Mouse (Mus musculus) forebrain, embryonic 11.5 days (tissue): ENCODE measurements around the gene Naaladl1. TPM values are rescaled to one million over a fixed set of nuclear protein-coding genes. Genes with fewer than 3 reads are reported as not detected.

Experiments
- ATAC-seq: fragments of 200-750 bp; cut with Nextera tagmentation; replicated peaks from 2 replicates; pipeline ENCODE4 v1.8.0; 2017; ENCODE audit warnings: moderate TSS enrichment; ENCODE audit not compliant: low FRiP score
- DNase-seq: peaks from one replicate; pipeline ENCODE4 v3.0.0-alpha.2; 2017; ENCODE audit warnings: low spot score
- H3K27ac ChIP-seq: fragments of 300-500 bp; sonication (generic); 2 replicates; pipeline ENCODE4 v1.5.1; 2014; ENCODE audit warnings: low read depth, low read length
- H3K27me3 ChIP-seq: fragments of 300-500 bp; sonication (generic); 2 replicates; pipeline ENCODE4 v1.6.1; 2014; ENCODE audit warnings: mild to moderate bottlenecking, low read length, mixed read lengths; ENCODE audit not compliant: control insufficient read depth, insufficient read depth
- H3K36me3 ChIP-seq: fragments of 300-500 bp; sonication (generic); 2 replicates; pipeline ENCODE4 v1.6.1; 2014; ENCODE audit warnings: mild to moderate bottlenecking, low read length, moderate library complexity, mixed read lengths; ENCODE audit not compliant: control insufficient read depth, insufficient read depth
- H3K4me1 ChIP-seq: fragments of 300-500 bp; sonication (generic); replicated peaks from 2 replicates; pipeline ENCODE4 v1.6.1; 2014; ENCODE audit warnings: low read length, mixed read lengths; ENCODE audit not compliant: control insufficient read depth, insufficient read depth
- H3K4me2 ChIP-seq: fragments of 300-500 bp; sonication (generic); 2 replicates; pipeline ENCODE4 v1.6.1; 2014; ENCODE audit warnings: low read depth, mild to moderate bottlenecking, low read length, moderate library complexity, mixed read lengths; ENCODE audit not compliant: severe bottlenecking
- H3K4me3 ChIP-seq: fragments of 300-500 bp; sonication (generic); 2 replicates; pipeline ENCODE4 v1.5.1; 2014; ENCODE audit warnings: low read depth, low read length
- H3K9ac ChIP-seq: fragments of 300-500 bp; sonication (generic); 2 replicates; pipeline ENCODE4 v1.6.1; 2014; ENCODE audit warnings: low read length
- H3K9me3 ChIP-seq: fragments of 300-500 bp; sonication (generic); 2 replicates; pipeline ENCODE4 v1.6.1; 2016; ENCODE audit warnings: low read length, mixed read lengths; ENCODE audit not compliant: control insufficient read depth
- WGBS: fragments of 180-500 bp; shearing (Covaris S2); extraction: QIAGEN DNeasy Blood & Tissue Kit; methylation state at CpG from one replicate; pipeline ENCODE4 v1.1.7; 2014; 5-methylcytosine and 5-hydroxymethylcytosine counted together
- polyA plus RNA-seq: library from polyadenylated mRNA; unstranded; fragments of >200 nt; fragmentation: Nextera tagmentation; extraction: Ambion mirVana; gene quantifications from 2 replicates; pipeline ENCODE4 v1.2.1, GENCODE M21; 2014

Naaladl1 gene
- polyA plus RNA-seq, 1 experiment from 2014 or later, result 1.0 TPM

- H3K36me3 ChIP-seq, result no peaks in the 10 kb centered on the region
These were observed 49.6 kb downstream of the Naaladl1 start for GRCm38 (mm10) chr19:6155174-6155573.

DNA sequence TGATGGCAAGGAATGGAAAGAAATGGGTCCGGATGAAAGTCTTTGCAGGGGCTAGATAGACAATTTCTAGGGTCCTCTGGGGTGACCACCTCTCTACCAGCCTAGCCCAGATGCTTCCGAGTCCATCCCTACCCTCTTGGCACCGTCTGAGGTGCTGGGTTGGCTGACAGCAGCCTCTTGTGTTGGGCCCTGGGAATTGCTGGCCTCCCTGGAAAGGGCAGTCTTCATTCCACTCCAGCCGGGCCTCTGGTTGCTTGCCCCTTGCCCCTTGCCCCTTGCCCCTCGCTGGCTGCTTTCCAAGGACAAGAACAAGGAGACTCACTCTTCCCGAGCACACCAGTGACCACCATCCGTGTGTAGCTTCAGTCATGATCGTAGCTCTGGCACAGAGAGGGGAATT is 50.8 kb downstream of the Naaladl1 start:
- Histone ChIP-seq H3K4me1 (no peaks in the 10 kb centered on the region), H3K4me2 (no peak overlapping the region), H3K9ac (no peak overlapping the region), H3K27me3 (no peaks in the 10 kb centered on the region), H3K36me3 (no peaks in the 10 kb centered on the region), H3K4me3 (no peak overlapping the region), H3K9me3 (no peaks in the 10 kb centered on the region), H3K27ac (no peak overlapping the region)
- DNase-seq (no peak), ATAC-seq (no peak)
- WGBS, result 68% methylated on average over 8 of the region's 8 CpGs

More at GRCm38 (mm10) chr19:6155174-6155573, 49.6 kb downstream of the Naaladl1 start:
- Histone ChIP-seq H3K27ac (no peak overlapping the region), H3K9me3 (no peaks in the 10 kb centered on the region), H3K9ac (no peak overlapping the region), H3K4me2 (no peak overlapping the region), H3K4me3 (no peak overlapping the region), H3K4me1 (no peaks in the 10 kb centered on the region), H3K27me3 (no peaks in the 10 kb centered on the region)
- no peak for DNase-seq
- WGBS, result 85% methylated on average over 9 of the region's 9 CpGs
- no peak for ATAC-seq

GRCm38 (mm10) chr19:6157220-6157619 is 51.6 kb downstream of the Naaladl1 start:
- H3K9ac ChIP-seq, result no peak overlapping the region
- no peaks in the 10 kb centered on the region for H3K4me1 ChIP-seq
- WGBS, result 78% methylated on average over 6 of the region's 6 CpGs
- H3K9me3 ChIP-seq, result no peaks in the 10 kb centered on the region
- no peak for DNase-seq
- no peak for ATAC-seq
- H3K4me2 ChIP-seq, result no peak overlapping the region
- no peak overlapping the region for H3K27ac ChIP-seq
- no peak overlapping the region for H3K4me3 ChIP-seq
- H3K27me3 ChIP-seq, result no peaks in the 10 kb centered on the region
- H3K36me3 ChIP-seq, result no peaks in the 10 kb centered on the region

DNA sequence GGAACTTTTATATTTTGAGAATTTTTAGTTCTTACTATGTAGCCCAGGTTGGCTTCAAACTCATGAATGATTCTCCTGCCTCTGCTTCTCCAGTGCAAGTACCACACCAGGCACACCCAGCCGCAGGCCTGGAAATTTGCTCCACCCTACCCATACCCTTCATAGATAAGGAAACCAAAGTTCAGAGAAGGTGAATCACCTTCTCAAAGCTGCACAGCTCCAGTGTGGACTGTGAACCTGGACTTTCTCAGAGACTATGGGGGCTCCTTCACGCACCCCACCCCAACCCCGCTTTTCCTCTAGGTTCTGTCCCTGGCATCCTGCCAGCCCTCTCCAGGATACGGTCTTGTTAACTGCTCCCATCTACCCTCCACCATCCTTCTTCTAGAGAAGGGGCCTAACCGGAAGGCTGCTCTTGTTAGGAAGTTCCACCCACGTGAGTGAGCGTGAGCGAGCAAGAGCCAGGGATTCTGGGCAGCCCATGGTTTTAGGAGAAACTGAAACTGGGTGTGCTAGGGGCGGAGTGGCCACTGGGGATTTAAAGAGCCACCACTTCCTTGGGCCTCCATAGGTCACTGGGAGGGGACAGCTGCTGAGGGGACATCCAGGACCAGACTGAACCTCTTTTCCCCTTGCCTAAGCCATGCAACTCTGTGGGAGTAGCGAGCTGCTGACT is 58.4 kb downstream of the Naaladl1 start:
- Histone ChIP-seq H3K36me3 (no peaks in the 10 kb centered on the region), H3K4me3 (no peak overlapping the region), H3K4me1 (no peaks in the 10 kb centered on the region), H3K9ac (no peak overlapping the region), H3K27ac (no peak overlapping the region), H3K27me3 (no peaks in the 10 kb centered on the region), H3K4me2 (no peak overlapping the region), H3K9me3 (no peaks in the 10 kb centered on the region)
- WGBS, result 80% methylated on average over 10 of the region's 10 CpGs
- DNase-seq (no peak), ATAC-seq (no peak)

Other genes starting within 250 kb of the Naaladl1 start
- 20.4 and 24.5 TPM in 2 replicates for gene Frmd8, start 230.5 kb upstream of the Naaladl1 start, polyA plus RNA-seq
- gene Slc25a45, start 228.0 kb upstream of the Naaladl1 start, polyA plus RNA-seq, result 0.90 and 1.1 TPM in 2 replicates
- 10.1 and 10.7 TPM in 2 replicates for gene Tigd3, start 211.6 kb upstream of the Naaladl1 start, polyA plus RNA-seq
- gene Dpf2, start 192.8 kb upstream of the Naaladl1 start, polyA plus RNA-seq, result 232 and 246 TPM in 2 replicates
- 1.8 and 2.5 TPM in 2 replicates for gene Cdc42ep2, start 181.0 kb upstream of the Naaladl1 start, polyA plus RNA-seq
- gene Pola2, start 141.6 kb upstream of the Naaladl1 start, polyA plus RNA-seq, result 108 and 118 TPM in 2 replicates
- gene Slc22a20, start 119.6 kb upstream of the Naaladl1 start, polyA plus RNA-seq, result not detected in 2 replicates
- gene Capn1, start 89.9 kb upstream of the Naaladl1 start, polyA plus RNA-seq, result 3.9 and 5.3 TPM in 2 replicates
- gene Syvn1, start 59.2 kb upstream of the Naaladl1 start, polyA plus RNA-seq, result 29.1 and 35.8 TPM in 2 replicates
- gene Mrpl49, start 48.0 kb upstream of the Naaladl1 start, polyA plus RNA-seq, result 86.8 and 89.2 TPM in 2 replicates
- 729 and 755 TPM in 2 replicates for gene Fau, start 47.9 kb upstream of the Naaladl1 start, polyA plus RNA-seq
- gene Znhit2, start 44.6 kb upstream of the Naaladl1 start, polyA plus RNA-seq, result 39.6 and 42.5 TPM in 2 replicates
- 31.7 and 33.3 TPM in 2 replicates for gene Tm7sf2, start 37.4 kb upstream of the Naaladl1 start, polyA plus RNA-seq
- 60.3 and 61.8 TPM in 2 replicates for gene Vps51, start 28.6 kb upstream of the Naaladl1 start, polyA plus RNA-seq
- not detected in 2 replicates for gene Tmem262, start 25.7 kb upstream of the Naaladl1 start, polyA plus RNA-seq
- gene Gm28374, start 23.5 kb upstream of the Naaladl1 start, polyA plus RNA-seq, result 1.2 and 1.5 TPM in 2 replicates
- 62.5 and 75.0 TPM in 2 replicates for gene Zfpl1, start 20.8 kb upstream of the Naaladl1 start, polyA plus RNA-seq
- 75.5 and 76.7 TPM in 2 replicates for gene Cdca5, start 20.8 kb upstream of the Naaladl1 start, polyA plus RNA-seq
- gene AC131692.1, start 11.4 kb upstream of the Naaladl1 start, polyA plus RNA-seq, result 0.90 and 1.3 TPM in 2 replicates
- 64.5 and 73.7 TPM in 2 replicates for gene Sac3d1, start 12.9 kb downstream of the Naaladl1 start, polyA plus RNA-seq
- gene Snx15, start 22.5 kb downstream of the Naaladl1 start, polyA plus RNA-seq, result 27.4 and 30.9 TPM in 2 replicates
- not detected in 2 replicates for gene Batf2, start 35.2 kb downstream of the Naaladl1 start, polyA plus RNA-seq
- gene Arl2, start 35.8 kb downstream of the Naaladl1 start, polyA plus RNA-seq, result 72.2 and 79.6 TPM in 2 replicates
- gene Majin, start 78.6 kb downstream of the Naaladl1 start, polyA plus RNA-seq, result not detected in 2 replicates
- 0.65 TPM in 1 of 2 replicates, not detected in the other for gene Gpha2, start 120.6 kb downstream of the Naaladl1 start, polyA plus RNA-seq
- 41.4 and 45.6 TPM in 2 replicates for gene Ppp2r5b, start 130.1 kb downstream of the Naaladl1 start, polyA plus RNA-seq
- gene Atg2a, start 135.9 kb downstream of the Naaladl1 start, polyA plus RNA-seq, result 12.3 and 14.6 TPM in 2 replicates
- gene Ehd1, start 170.9 kb downstream of the Naaladl1 start, polyA plus RNA-seq, result 72.6 and 74.2 TPM in 2 replicates
- 0.55 TPM in 2 replicates for gene Cdc42bpg, start 200.7 kb downstream of the Naaladl1 start, polyA plus RNA-seq
- 83.5 and 97.8 TPM in 2 replicates for gene Men1, start 229.2 kb downstream of the Naaladl1 start, polyA plus RNA-seq
- 11.8 and 13.7 TPM in 2 replicates for gene Map4k2, start 235.4 kb downstream of the Naaladl1 start, polyA plus RNA-seq